Mouse (Mus musculus) inflammation-experienced regulatory T-cells, adult 6 months (primary cell): ENCODE results near the gene Myo16. TPM values are rescaled to one million over a fixed set of nuclear protein-coding genes. Genes with fewer than 3 reads are reported as not detected.

ENCODE experiments used
- ATAC-seq: one replicate; pipeline ENCODE4 v1.8.0; 2017
- polyA plus RNA-seq, 3 experiments: library from polyadenylated mRNA; unstranded; fragments of 100-300 nt; shearing (Covaris generic); gene quantifications; one replicate each; pipeline ENCODE4 v1.2.1; 2017

Myo16 gene
- polyA plus RNA-seq, 3 experiments from 2014 or later = not detected

- ATAC-seq = no peak
These were observed 22.3 kb downstream of the Myo16 start for GRCm38 (mm10) chr8:10175976-10176375.

GRCm38 (mm10) chr8:10177131-10177530 is 23.4 kb downstream of the Myo16 start:
- no peak for ATAC-seq

- ATAC-seq = no peak
These were observed 25.3 kb downstream of the Myo16 start for GRCm38 (mm10) chr8:10178986-10179385.

- no peak for ATAC-seq
These were observed 36.9 kb downstream of the Myo16 start for GRCm38 (mm10) chr8:10190607-10191006.

- no peak for ATAC-seq
These were observed 44.5 kb downstream of the Myo16 start for GRCm38 (mm10) chr8:10198164-10198563.

- no peak for ATAC-seq
These were observed 45.6 kb downstream of the Myo16 start for GRCm38 (mm10) chr8:10199301-10199700.

GRCm38 (mm10) chr8:10200042-10200441 is 46.3 kb downstream of the Myo16 start:
- no peak for ATAC-seq

GRCm38 (mm10) chr8:10215023-10215422 is 61.3 kb downstream of the Myo16 start:
- no peak for ATAC-seq

- ATAC-seq = no peak
These were observed 66.1 kb downstream of the Myo16 start for GRCm38 (mm10) chr8:10219761-10220276.

- no peak for ATAC-seq
These were observed 69.1 kb downstream of the Myo16 start for GRCm38 (mm10) chr8:10222770-10223169.

- no peak for ATAC-seq
These were observed 70.0 kb downstream of the Myo16 start for GRCm38 (mm10) chr8:10223528-10224194.

- no peak for ATAC-seq
These were observed 70.7 kb downstream of the Myo16 start for GRCm38 (mm10) chr8:10224305-10224971.

GRCm38 (mm10) chr8:10225018-10225417 is 71.3 kb downstream of the Myo16 start:
- no peak for ATAC-seq

- ATAC-seq = no peak
These were observed 77.1 kb downstream of the Myo16 start for GRCm38 (mm10) chr8:10230746-10231369.

- no peak for ATAC-seq
These were observed 80.8 kb downstream of the Myo16 start for GRCm38 (mm10) chr8:10234516-10234915.

- no peak for ATAC-seq
These were observed 89.6 kb downstream of the Myo16 start for GRCm38 (mm10) chr8:10243344-10243743.

- ATAC-seq = no peak
These were observed 95.4 kb downstream of the Myo16 start for GRCm38 (mm10) chr8:10249156-10249555.

GRCm38 (mm10) chr8:10255741-10256140 is 102.0 kb downstream of the Myo16 start:
- no peak for ATAC-seq

GRCm38 (mm10) chr8:10256563-10256962 is 102.9 kb downstream of the Myo16 start:
- ATAC-seq = no peak

GRCm38 (mm10) chr8:10270094-10270493 is 116.4 kb downstream of the Myo16 start:
- no peak for ATAC-seq

- no peak for ATAC-seq
These were observed 138.9 kb downstream of the Myo16 start for GRCm38 (mm10) chr8:10292600-10292999.

GRCm38 (mm10) chr8:10300797-10301196 is 147.1 kb downstream of the Myo16 start:
- peak; percentile 54 for ATAC-seq

- ATAC-seq = no peak
These were observed 149.3 kb downstream of the Myo16 start for GRCm38 (mm10) chr8:10303061-10303460.

GRCm38 (mm10) chr8:10303992-10304391 is 150.3 kb downstream of the Myo16 start:
- ATAC-seq = no peak
